Mouse (Mus musculus) retina, postnatal 7 days (tissue): Measurements from ENCODE around the gene Vmn1r20.
"Not testable (repeated sequence)": the region's sequence is repeated elsewhere in the genome, so short reads cannot be mapped to it uniquely, and the experiment has no call there.

Experiments used
- DNase-seq: peaks from one replicate; pipeline ENCODE4 v3.0.0-alpha.2; 2012; ENCODE audit warnings: low read depth, low spot score

Gene Vmn1r20

GRCm38 (mm10) chr6:57428630-57429029 is at the start of gene Vmn1r20:
Vmn1r20 (plus strand) TSS chr6:57428930.
- DNase-seq, result no peak

- DNase-seq, result no peak
These were observed 33.0 kb upstream of the Vmn1r20 start, which contains the start of gene Vmn1r18 for GRCm38 (mm10) chr6:57395683-57396082. Vmn1r18 (minus strand) TSS chr6:57395783.

GRCm38 (mm10) chr6:57403480-57403879 is 25.2 kb upstream of the Vmn1r20 start, which contains the start of gene Vmn1r19:
Vmn1r19 (plus strand) TSS chr6:57403780.
- not testable (repeated sequence) for DNase-seq

- no peak for DNase-seq
These were observed 2.5 kb downstream of the Vmn1r20 start for GRCm38 (mm10) chr6:57431196-57431595.

GRCm38 (mm10) chr6:57468161-57468560 is 39.4 kb downstream of the Vmn1r20 start:
- not testable (repeated sequence) for DNase-seq
